Mouse (Mus musculus) kidney, postnatal 36 days (tissue): ENCODE measurements at regions not wholly inside any gene's neighbourhood (a gene's known extent, or its start where the extent isn't known, plus 50 kb on each side); places are given as distances from the start of the nearest gene placed in this dataset.
A peak's percentile ranks its signal among the peaks of the same experiment; 100 is the strongest.

Source experiments
- DNase-seq, 2 experiments: peaks; one replicate each; pipeline ENCODE4 v3.0.0; 2021 to 2022; ENCODE audit warnings: mixed read lengths in 2 of 2

- no peak for DNase-seq
Observed at GRCm38 (mm10) chr5:96931576-96932152, 65.8 kb upstream of the Bmp2k start.

- DNase-seq, result no peak
Observed at GRCm38 (mm10) chr5:96936239-96936638, 61.2 kb upstream of the Bmp2k start.

GRCm38 (mm10) chr5:96938718-96939117 is 58.8 kb upstream of the Bmp2k start:
- DNase-seq, result no peak

GRCm38 (mm10) chr5:96939273-96939672 is 58.2 kb upstream of the Bmp2k start:
- no peak for DNase-seq

- DNase-seq, result peak; percentile 41 to 57
Observed at GRCm38 (mm10) chr5:96940170-96941086, 57.1 kb upstream of the Bmp2k start.

GRCm38 (mm10) chr5:96941087-96941468 is 56.4 kb upstream of the Bmp2k start:
- DNase-seq, result no peak

GRCm38 (mm10) chr5:96941518-96941917 is 56.0 kb upstream of the Bmp2k start:
- DNase-seq, result no peak
